Mouse (Mus musculus) embryonic fibroblast, embryonic 13.5 days (primary cell): Measurements from ENCODE around the gene Mybpc2.

Experiments
- CTCF ChIP-seq: IDR thresholded peaks from 2 replicates; pipeline ENCODE4 v1.5.1; 2011; ENCODE audit warnings: mild to moderate bottlenecking, control low read depth, low read length, moderate library complexity, borderline replicate concordance; ENCODE audit not compliant: insufficient read depth
- POLR2A ChIP-seq: IDR thresholded peaks from 2 replicates; pipeline ENCODE4 v1.6.1; 2011; ENCODE audit warnings: low read depth, mild to moderate bottlenecking, control low read depth, low read length, moderate library complexity

DNA sequence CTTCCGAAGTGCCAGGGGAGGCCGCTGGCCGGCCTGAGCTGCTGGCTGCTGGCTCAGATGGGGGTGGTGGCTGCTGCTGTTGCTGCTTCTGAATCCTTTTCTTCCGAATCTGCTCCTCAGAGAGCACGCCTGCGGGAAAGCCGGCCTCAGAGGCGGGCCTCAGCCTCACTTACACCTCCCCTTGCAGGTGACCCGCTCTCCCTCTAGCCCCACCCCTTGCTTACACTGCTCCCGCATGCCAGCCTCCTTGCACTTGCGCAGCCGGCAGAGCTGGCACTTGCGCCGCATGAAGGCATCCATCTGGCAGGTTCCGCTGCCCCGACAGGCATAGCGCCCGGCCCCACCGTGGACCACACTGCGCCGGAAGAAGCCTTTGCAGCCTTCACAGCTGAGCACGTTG, 27.3 kb upstream of the Mybpc2 start:
- no peak for TF ChIP-seq CTCF
- TF ChIP-seq POLR2A, result no peak
